Mouse (Mus musculus): ENCODE measurements at regions not wholly inside any gene's neighbourhood (a gene's known extent, or its start where the extent isn't known, plus 50 kb on each side); places are given as distances from the start of the nearest gene placed in this dataset.

DNA sequence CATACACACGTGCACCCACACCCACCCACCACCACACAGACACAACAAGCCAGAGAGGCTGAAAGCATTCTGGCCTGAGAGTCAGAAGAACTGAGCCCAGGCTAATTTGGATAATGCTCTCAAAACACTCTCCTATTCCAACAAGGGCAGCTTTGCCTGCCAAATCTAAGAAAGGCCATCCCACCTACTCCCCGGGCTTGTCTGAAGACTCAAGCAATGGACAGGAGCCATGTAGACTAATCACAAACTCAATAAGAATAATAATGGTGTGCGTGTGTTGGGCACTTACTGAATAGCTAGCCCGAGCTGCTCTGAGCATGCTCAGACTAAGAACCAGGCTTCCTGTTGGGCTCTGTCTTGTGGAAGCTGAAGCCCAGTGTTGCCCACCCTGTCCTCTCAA, 108.8 kb upstream of the Tle3 start:
- DNase-seq (ENCODE audit: low spot score in 2 of 2): no peak

DNA sequence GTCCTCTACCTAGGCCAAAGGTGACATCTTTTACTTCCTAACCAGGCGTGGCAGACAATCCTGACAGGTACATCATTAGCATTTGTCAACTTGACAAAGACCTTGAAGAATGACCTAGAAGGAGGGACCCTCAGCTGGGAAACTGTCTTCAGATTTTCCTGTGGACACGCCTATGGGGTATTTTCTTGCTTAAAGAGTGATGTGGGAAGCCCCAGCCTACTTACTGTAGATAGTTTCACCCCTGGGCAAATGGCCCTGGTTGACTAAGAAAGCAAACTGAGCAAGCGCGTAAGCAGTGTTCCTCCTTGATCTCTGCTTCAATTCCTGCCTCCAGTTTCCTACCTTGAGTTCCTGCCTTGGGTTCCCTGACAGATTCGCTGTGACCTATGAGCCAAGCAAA, 106.7 kb upstream of the Tle3 start:
- no peak for DNase-seq (ENCODE audit: low spot score in 2 of 2)

GRCm38 (mm10) chr9:61266992-61267391, 105.2 kb upstream of the Tle3 start:
- no peak for DNase-seq (ENCODE audit: low spot score in 2 of 2)

- no peak for DNase-seq (ENCODE audit: low spot score in 2 of 2)
Observed at GRCm38 (mm10) chr9:61267541-61267940, 104.6 kb upstream of the Tle3 start.

GRCm38 (mm10) chr9:61268162-61268561, 104.0 kb upstream of the Tle3 start:
- no peak for DNase-seq (ENCODE audit: low spot score in 2 of 2)

DNA sequence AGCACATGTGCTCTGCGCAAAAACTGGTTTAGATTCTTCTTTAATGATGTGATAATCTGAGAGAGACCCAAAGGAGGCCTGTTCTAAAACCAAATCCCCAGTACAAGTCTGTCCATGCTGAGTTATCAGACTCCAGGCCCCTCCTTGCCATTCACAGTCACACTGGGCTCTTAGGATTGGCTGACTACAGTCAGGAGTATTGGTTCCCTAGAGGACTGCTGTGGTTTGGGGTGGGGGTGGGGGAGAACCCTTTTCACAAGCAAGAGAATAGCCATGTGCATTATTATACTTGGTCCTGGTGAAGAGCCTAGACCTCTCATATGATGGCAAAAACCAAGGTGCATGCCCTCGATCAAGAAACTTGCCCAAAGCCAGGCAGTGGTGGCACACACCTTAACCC, 103.5 kb upstream of the Tle3 start:
- DNase-seq (ENCODE audit: low spot score in 2 of 2): no peak

- no peak for DNase-seq (ENCODE audit: low spot score in 2 of 2)
Observed at GRCm38 (mm10) chr9:61269151-61269870, 102.9 kb upstream of the Tle3 start.

DNA sequence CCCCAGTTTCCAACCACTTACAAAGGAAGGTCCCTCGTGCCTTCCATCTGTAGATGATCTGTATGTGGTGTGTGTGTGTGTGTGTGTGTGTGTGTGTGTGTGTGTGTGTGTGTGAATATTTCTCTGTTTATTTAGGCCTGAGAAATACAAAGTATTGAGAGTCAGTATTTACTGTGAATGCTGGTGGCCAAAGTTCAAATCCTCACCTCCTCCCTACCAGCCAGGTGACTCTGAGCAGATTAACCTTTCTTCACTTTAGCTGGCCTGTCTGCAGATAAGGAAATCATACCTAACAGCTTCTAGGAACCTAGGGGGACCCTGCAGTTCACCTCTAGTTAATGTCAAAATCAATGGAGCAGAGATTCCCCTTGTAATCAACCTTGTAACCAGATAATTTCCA, 100.9 kb upstream of the Tle3 start:
- DNase-seq (ENCODE audit: low spot score in 2 of 2): no peak

- no peak for DNase-seq (ENCODE audit: low spot score in 2 of 2)
Observed at GRCm38 (mm10) chr9:61271769-61272352, 100.3 kb upstream of the Tle3 start.

DNA sequence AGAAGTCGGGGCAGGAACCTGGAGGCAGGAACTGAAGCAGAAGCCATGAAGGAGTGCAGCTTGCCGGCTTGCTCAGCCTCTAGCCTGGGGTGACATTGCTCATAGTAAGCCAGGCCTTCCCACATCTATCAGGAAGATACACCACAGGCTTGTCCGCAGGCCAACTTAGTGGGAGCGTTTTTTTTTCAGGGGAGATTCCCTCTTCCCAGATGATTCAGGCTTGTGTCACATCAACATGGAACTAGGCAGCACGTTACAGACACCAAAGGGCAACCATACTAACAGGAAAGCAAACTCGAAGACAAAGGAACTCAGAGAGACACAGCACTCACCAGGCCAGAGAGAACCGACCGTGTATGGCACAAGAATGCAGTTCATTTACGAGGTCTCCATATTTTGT, 98.1 kb upstream of the Tle3 start:
- DNase-seq (ENCODE audit: low spot score in 2 of 2): no peak

DNA sequence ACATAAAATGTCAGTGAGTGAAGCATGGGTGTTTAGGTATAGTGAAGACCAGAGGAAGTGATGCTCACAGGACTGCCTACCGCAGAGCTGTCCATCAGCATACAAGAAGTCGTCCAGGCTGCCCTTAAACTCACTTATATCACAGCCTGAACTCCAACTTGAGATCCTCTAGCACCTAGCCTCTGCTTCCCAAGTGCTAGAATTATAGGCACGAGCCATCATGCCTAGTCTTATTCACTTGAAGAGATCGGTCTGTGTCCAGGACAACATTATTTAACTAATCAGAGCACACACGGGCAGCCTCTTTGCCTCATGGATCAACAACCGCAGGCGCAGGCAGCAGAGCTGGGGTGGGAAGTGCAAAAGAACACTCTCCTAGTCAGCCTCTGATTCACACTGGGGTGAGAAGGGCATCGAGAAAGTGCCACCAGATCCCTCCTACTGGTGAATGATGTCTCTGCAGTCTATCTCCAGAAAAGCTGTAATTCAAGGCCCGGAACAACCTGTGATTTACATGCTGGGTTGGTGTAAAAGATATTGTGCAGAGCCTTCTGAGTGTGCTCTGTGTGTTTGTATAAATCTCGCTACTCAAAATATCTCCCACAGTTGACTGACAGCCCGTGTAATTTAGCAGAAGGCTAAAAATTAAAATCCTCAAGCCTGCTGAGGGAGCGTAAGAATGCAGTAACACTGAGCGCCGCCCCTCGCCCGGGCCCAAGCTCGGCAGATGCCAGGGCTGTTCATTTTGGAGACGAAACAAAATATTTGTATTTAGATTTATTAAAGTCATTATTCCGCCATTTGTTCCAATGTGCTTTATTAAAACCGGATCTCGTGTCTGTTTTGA, 94.6 kb upstream of the Tle3 start:
- DNase-seq (ENCODE audit: low spot score in 2 of 2): no peak

DNA sequence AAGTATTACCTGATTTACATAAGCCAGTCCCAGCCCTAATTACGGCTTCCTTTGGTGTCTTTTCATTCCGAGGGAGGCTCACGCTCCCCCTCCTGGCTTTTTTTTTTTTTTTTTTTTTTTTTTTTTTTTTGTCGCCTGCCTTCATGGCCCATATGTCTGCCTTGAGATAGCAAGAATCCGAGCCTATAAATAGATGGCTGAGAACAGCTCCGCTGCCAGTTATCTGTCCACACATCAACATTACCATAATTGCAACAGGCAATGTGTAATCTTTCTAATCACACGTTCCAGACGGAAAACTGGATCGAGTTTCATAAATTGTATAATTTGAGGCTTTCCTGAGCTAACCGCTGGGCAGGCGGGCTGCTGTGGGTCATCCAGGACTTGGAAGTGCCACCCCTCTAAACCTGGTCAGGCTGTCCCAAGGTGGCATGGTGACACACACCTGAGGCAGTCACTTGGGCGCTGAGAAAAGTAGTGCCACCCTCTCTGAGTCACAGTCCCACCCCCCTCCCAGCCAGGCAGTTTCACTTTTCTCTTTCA, 93.9 kb upstream of the Tle3 start:
- DNase-seq (ENCODE audit: low spot score in 2 of 2): no peak

DNA sequence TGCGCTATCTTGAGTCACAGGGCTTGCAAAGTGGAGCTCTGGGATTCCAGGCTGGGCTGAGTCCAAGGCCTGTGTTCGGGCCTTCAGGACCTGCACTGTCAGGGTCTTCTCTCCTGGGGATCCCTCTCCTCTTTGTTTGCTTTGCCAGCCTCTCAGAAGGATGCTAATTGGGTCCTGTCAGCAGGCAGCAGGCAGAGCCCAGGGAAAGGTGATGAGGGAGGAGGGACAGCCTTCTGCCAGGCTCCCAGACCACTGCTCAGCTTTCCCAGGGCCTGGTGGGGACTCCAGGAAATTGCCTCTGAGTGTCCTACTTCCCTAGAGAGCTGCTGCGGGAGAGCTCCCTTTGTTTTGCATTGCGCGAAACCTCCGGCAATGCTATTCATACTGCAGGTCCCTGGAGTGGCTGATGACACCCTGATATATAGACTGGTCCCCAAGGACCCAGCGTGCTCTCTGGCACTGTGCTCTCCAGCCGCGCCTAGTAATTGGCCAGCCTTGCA, 93.1 kb upstream of the Tle3 start:
- no peak for DNase-seq (ENCODE audit: low spot score in 2 of 2)

GRCm38 (mm10) chr9:61280856-61281582, 91.1 kb upstream of the Tle3 start:
- no peak for DNase-seq (ENCODE audit: low spot score in 2 of 2)

GRCm38 (mm10) chr9:61283311-61283710, 88.9 kb upstream of the Tle3 start:
- DNase-seq (ENCODE audit: low spot score in 2 of 2): peak in 1 of 2 experiments; percentile 39

DNA sequence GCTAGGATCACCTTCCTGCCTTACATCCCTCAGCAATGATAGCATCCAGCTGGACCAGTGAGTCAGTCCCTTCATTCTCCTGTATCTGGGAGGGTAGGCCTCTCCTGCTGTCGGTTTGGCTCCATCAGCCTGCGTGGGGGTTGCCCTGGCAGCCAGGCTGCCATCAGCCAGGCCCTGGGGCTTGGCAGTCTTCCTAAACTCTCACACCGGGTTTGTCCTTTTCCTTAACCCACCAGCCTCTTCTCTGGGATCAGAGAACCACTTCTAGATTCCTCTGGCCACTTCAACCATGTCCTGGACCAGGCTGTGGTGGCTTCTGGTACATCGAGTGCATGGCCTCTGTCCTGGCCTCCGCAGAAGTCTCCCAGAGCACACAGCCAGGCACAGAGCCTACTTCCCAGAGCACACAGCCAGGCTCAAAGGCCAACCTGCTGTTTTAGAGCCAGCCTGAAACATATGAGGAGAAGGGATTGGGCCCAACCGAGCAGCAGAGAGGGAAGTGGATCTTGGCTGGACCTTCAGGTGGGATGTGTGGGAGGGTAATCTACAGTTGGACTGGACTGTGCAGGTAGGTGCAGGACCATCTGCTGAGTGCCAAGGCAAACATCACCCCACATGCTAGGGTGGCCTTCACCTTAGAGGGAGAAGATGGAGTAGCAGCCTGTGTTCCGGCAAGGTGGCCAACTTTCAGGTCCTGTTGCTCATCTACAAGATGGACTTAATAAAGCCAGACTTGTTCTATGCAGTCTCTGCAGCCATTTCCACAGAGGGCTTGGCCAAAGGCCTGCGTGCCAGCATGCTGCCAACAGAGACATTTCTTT, 87.8 kb upstream of the Tle3 start:
- DNase-seq (ENCODE audit: low spot score in 2 of 2): no peak

- no peak for DNase-seq (ENCODE audit: low spot score in 2 of 2)
Observed at GRCm38 (mm10) chr9:61286561-61286960, 85.6 kb upstream of the Tle3 start.

DNA sequence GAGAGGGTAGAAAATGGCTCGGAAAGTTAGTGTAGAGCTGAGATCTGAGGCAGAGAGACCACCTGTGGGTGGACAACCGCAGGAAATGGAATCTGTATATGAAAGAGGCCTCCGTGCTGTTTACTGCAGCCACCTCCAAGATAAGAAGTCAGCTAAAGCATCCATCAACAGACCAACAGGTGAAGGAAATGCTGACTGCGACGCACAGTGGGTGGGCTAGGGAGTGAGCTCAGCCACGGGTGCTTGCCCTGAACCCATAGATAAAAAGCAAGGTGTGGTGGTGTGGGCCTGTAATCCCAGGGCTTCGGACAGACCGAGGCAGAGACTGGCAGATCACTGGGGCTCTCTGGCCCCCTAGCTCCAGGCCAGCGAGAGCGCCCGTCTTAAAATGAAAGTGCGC, 83.0 kb upstream of the Tle3 start:
- DNase-seq (ENCODE audit: low spot score in 2 of 2): no peak

GRCm38 (mm10) chr9:61289713-61290112, 82.5 kb upstream of the Tle3 start:
- no peak for DNase-seq (ENCODE audit: low spot score in 2 of 2)

DNA sequence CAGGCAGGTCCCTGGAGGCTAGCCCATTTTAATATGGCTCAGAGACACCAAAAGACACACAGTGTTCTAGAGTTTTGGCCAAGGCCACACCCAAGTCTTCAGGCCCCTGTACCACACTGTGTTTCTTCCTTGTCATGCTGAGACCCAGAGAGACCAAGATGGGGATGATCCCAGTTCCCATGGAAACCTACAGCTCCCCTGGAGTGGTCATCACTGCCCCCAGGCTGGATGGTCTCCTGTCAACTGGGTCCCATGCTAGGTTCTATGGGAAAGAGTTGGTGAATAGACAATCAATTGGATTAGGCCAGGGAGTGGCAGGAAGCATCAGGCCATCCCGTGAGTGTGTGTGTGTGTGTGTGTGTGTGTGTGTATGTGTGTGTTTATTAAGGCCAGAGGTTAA, 80.5 kb upstream of the Tle3 start:
- DNase-seq (ENCODE audit: low spot score in 2 of 2): no peak

GRCm38 (mm10) chr9:61292501-61292900, 79.7 kb upstream of the Tle3 start:
- no peak for DNase-seq (ENCODE audit: low spot score in 2 of 2)

Data from urinary bladder, postnatal 4 days (tissue).